Mouse (Mus musculus) embryonic fibroblast, embryonic 13.5 days (primary cell): ENCODE data around the gene Prtg.

Source experiments
- CTCF ChIP-seq: IDR thresholded peaks from 2 replicates; pipeline ENCODE4 v1.5.1; 2011; ENCODE audit warnings: mild to moderate bottlenecking, control low read depth, low read length, moderate library complexity, borderline replicate concordance; ENCODE audit not compliant: insufficient read depth
- POLR2A ChIP-seq: IDR thresholded peaks from 2 replicates; pipeline ENCODE4 v1.6.1; 2011; ENCODE audit warnings: low read depth, mild to moderate bottlenecking, control low read depth, low read length, moderate library complexity

DNA sequence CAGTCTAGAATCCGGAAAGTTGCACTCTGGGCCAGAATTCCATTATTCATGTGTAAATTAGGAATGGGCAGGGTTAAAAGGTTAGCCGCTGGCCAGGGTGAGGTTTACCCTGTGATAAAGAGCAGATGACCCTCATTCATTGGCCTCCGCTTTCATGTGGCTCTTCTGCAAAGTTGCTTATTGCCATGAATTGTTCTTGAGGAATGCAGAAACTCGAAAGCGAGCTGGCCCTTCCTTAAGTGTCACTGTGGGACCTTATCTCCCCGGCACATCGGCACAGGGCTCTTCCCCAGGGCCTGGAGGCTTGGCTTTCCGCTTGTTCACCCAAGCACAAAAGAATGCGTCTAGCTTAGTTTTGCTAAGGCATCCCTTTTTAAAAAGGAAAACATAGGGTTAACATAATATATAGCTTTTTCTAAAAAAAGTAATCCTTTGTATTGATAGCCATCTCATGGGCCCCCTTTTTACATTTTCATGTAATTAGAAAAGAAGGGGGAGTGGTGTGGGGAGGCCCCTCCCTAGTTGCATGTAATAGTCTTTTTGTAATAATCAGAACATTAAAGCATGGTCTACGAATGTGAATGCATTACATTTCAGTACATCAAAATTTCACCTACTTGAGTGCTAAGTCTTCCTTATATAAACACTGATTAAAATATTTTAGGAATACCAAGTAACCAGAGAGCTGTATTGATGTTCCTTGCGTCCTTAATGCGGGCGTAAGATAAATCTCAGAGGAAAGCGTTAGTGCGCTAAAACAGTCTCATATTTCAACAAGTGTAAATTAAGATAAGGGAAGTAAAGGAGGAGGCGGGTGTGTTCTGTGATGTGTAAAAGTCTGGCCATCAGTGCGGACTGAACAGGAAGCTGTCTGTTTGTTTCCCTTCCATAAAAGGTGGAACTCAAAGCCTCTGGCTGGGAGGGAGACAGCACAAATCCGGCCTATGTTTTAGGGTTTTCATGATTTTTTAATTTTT lies 6.2 kb downstream of the Prtg start:
- TF ChIP-seq CTCF (no peak), POLR2A (no peak)
